Mouse (Mus musculus): Measurements from ENCODE around the gene Clec4a2.
"Not testable (repeated sequence)": the region's sequence is repeated elsewhere in the genome, so short reads cannot be mapped to it uniquely, and the experiment has no call there.

The Clec4a2 gene

GRCm38 (mm10) chr6:123106128-123106527 lies at the start of gene Clec4a2:
TSS of gene Clec4a2 (plus strand) at chr6:123106428.
- not testable (repeated sequence) for DNase-seq

DNA sequence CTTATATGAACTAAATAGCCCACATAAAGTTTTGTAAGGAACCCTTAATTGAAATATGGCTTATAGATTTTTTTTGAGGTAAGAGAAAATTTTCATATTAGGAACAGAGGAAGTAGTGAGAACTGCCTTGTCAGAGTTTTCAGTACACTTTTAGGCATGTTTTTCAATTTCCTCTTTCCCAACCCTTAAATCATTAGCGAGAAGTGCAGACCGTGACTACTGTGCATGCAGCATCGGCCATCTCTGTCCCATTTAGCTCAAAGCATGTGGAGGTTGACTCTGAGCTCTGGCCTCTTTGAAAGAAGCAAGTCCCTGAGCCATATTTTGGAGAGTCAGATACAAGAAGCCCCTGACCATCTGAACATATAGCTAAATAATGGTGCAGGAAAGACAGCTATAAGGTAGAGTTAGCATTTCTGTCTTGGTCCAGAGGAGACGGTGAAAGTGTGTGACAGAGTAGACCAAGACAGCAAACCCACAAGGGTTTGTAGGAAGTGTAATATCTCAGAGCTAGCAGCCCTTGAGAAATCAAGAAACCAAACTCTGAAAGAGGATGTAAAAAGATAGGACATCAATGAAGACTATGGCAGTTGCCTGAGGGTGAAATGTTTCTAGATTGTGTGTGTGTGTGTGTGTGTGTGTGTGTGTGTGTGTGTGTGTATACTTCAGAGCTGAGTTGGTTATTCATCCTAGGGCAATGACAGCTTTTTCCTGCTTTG lies 10.9 kb upstream of the Clec4a2 start:
- DNase-seq: no peak

DNA sequence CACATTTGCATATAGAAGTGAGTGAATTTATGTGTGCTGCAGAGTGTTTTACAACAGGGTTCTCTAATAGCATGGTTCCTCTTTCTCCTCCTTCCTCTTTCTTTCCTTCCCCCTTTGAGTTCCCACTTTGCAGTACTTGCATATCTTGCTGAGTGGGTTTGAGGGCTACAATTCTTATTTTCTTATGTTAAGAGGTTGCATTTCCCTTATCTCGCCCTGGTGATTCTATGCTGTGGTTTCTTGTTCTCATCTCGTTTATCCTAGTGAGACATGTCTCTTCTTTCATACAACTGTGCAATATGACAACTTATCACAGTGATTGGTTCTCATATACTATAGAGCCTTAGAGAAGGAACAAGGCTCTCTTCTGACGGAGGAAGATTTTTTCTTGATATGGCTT lies 17.0 kb downstream of the Clec4a2 start:
- no peak for DNase-seq

GRCm38 (mm10) chr6:123127173-123127572 lies 20.9 kb downstream of the Clec4a2 start:
- DNase-seq: no peak

- not testable (repeated sequence) for DNase-seq
Measured at GRCm38 (mm10) chr6:123137766-123138526, 31.7 kb downstream of the Clec4a2 start.

DNA sequence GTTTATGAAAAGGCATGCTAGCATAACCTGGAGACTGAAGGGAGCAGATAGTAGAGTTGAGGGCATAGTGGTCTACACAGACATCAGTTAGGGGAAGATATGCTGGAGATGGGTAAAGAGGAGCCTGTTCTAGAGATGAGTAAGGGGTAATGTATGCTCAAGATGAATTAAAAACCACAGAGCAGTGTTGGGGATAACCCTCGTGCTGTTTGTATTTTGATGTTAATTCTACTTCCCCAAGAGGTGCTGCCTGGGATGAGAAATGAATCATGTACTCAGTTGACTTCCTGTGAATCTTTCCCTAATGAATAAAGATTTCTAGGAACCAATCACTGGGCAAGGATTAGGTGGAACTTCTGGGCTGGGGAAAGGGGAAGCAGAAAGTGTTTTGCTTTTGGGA lies 63.9 kb downstream of the Clec4a2 start:
- no peak for DNase-seq

DNA sequence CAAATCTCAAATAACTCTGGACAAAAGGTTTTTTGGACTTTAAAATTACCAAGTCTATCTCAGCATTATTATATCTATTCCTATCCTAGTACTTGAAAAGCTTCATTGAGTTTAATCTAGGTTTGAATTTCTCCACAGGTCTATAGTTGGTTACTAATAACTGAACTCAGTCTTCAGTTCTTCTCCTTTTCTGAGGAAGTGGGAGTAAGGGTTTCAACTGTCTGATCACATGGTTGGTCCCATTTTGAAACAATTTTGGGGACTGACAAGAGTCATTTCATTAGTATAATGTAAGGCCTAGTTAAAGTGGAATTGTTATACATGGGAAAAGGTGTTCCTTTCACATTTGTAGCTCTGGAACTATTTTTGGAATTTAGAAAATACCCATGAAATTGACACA lies 64.8 kb downstream of the Clec4a2 start:
- no peak for DNase-seq

DNA sequence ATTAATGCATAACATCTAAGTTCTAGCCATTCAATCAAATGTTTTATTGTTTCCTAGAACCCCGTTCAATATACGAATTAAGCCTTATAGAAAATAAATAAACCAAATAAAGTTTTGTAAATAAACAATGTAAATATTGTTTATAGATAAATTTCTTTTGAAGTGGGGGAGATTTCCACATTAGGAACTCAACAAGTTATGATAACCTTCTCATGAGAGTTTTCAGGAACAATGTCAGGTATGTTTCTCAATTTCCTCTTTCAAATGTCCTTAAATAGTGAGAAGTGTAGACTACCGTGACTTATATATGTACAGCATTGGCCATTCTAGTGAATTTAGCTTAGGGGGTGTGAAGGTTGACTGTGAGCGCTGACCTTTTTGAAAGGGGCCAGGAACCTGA lies 66.4 kb downstream of the Clec4a2 start, which contains the start of gene Clec4b2:
TSS of gene Clec4b2 (plus strand) at position 301 of the 400 bp plus-strand sequence.
- DNase-seq: no peak

DNA sequence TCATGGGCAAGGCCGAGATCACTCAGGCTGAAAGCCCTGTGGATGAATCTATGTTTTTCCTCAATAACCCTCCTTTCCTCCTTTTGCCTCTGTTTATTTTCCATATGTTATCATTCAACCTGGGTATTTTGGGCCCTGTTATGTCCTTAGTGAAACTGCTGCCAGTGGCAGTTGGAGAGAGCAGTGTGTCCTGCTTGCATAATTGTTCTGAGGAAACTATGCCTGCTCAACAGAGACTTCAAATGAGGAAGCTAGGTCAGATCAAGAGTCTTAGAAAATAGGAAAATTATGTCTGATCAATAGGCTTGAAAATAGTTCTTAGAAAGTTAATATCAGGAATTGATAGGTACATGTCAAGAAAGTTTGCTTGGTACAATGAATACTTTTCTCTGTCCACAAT lies 69.3 kb downstream of the Clec4a2 start:
- no peak for DNase-seq

GRCm38 (mm10) chr6:123184862-123185261 lies 78.6 kb downstream of the Clec4a2 start:
- not testable (repeated sequence) for DNase-seq

All from embryo, embryonic 11 days (tissue).